Mouse (Mus musculus): ENCODE data around the gene Tex44. TPM values are rescaled to one million over a fixed set of nuclear protein-coding genes. Genes with fewer than 3 reads are reported as not detected.

Gene Tex44
- not detected for total RNA-seq (2023)

DNA sequence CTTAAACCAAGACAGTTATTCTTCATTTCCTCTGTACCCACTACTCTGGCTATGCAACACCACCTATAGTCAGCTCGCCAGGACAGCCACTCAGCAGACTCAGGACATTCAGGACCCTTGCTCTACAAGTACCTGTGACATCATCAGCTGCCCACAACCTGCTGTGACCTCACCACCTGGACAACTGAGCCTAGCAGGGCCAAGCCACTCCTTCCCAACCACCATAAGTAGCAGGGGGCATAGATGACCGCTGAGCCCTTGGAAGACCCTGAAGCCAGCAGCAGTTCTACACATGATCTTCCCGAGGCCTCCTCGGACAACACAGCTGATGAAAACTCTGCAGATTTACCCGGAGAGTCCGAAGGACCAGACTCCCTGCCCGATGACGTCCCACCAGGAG, at the start of gene Tex44, which contains the start of gene Nmur1:
Gene Tex44 (plus strand): TSS at position 202 of the 400 bp plus-strand sequence.
Gene Nmur1 (minus strand): TSS at position 101 of the 400 bp plus-strand sequence.

Other genes starting within 250 kb of the Tex44 start
- 0.56 TPM for gene B3gnt7, start 123.5 kb upstream of the Tex44 start, total RNA-seq (2023)
- gene Ncl, start 66.9 kb upstream of the Tex44 start, total RNA-seq (2023), result 539 TPM
- gene Nmur1, start 101 bp upstream of the Tex44 start, total RNA-seq (2023), result not detected
- gene Ptma, start 100.4 kb downstream of the Tex44 start, total RNA-seq (2023), result 1,479 TPM
- gene Pde6d, start 156.3 kb downstream of the Tex44 start, total RNA-seq (2023), result 12.8 TPM
- gene Cops7b, start 156.6 kb downstream of the Tex44 start, total RNA-seq (2023), result 11.4 TPM
- not detected for gene Nppc, start 244.2 kb downstream of the Tex44 start, total RNA-seq (2023)